ENCODE assay signal across 8 mouse cellular contexts in genomic region chr8:69268525-69268924, GRCm38 (mm10). TPM values are rescaled to one million over a fixed set of nuclear protein-coding genes. Genes with fewer than 3 reads are reported as not detected.
DNase-seq lines count a peak whose midpoint lies in the region; ATAC-seq and TF ChIP-seq lines count a peak whose summit lies in the region.

No protein-coding gene starts in this region.

- peaks cover 4% of the 10 kb centered on the region; the same call in 1 of the 2 replicates for H3K4me1 ChIP-seq in lung, embryonic 14.5 days (ENCODE audit: insufficient read depth)
- peaks cover 5% of the 10 kb centered on the region; the same call in 1 of the 2 replicates for H3K4me1 ChIP-seq in lung, adult 2 months (ENCODE audit: control insufficient read depth, insufficient read depth, low read length)

- WGBS in lung, embryonic 14.5 days = 67% methylated on average over 4 of the region's 4 CpGs
- WGBS in lung, adult 2 months = 53% methylated on average over 4 of the region's 4 CpGs

- TF ChIP-seq POLR2A in lung, adult 2 months (IDR thresholded peaks at IDR 0.05; ENCODE audit: borderline replicate concordance, extremely low read depth, low read depth, low read length) = no peak

- no peaks in the 10 kb centered on the region for H3K9me3 ChIP-seq in lung, embryonic 14.5 days (ENCODE audit: low read depth, low read length)

- TF ChIP-seq CTCF in lung, embryonic 14.5 days (IDR thresholded peaks at IDR 0.05; ENCODE audit: low read depth) = no peak
- no peak for TF ChIP-seq CTCF in lung, adult 2 months (IDR thresholded peaks at IDR 0.05; ENCODE audit: insufficient read depth, low read length)

- H3K4me3 ChIP-seq in lung, embryonic 14.5 days (ENCODE audit: low read depth, low read length) = no peak overlapping the region
- no peak overlapping the region for H3K4me3 ChIP-seq in lung, adult 2 months (replicated peaks; ENCODE audit: extremely low read depth, low read depth, low read length)

- no peak overlapping the region for H3K27ac ChIP-seq in lung, embryonic 14.5 days (ENCODE audit: low read depth)

- peak; percentile 11 for DNase-seq in heart, adult 8-10 months (ENCODE audit: low spot score)
- no peak for DNase-seq in heart, postnatal 25 days (ENCODE audit: low spot score)
- peak; percentile 13 for DNase-seq in lung, embryonic 14.5 days
- DNase-seq in lung, adult 2 months = no peak
- peak; percentile 6 to 35 for DNase-seq in adrenal gland, postnatal 36 days
- DNase-seq in right cerebral cortex, adult 2 months (ENCODE audit: low spot score in 2 of 2) = peak; percentile 13 to 23
- DNase-seq in natural killer cell, adult 2 months (ENCODE audit: low spot score in 2 of 2) = no peak

- no peaks in the 10 kb centered on the region for H3K36me3 ChIP-seq in lung, embryonic 14.5 days (ENCODE audit: insufficient read depth)

- H3K27me3 ChIP-seq in lung, embryonic 14.5 days (ENCODE audit: insufficient read depth, low read length) = no peaks in the 10 kb centered on the region

- no peak overlapping the region for H3K9ac ChIP-seq in lung, embryonic 14.5 days

- ATAC-seq in lung, embryonic 14.5 days (ENCODE audit: insufficient read depth) = no peak
- no peak for ATAC-seq in megakaryocyte-erythroid progenitor cell, adult 5-6 weeks (replicated peaks; ENCODE audit: low FRiP score, low TSS enrichment, poor library complexity, severe bottlenecking)

- intact Hi-C loops in heart, postnatal 25 days (cut with DNase I) = loop anchor here (2.0 kb wide), 1 partner anchor 150 kb away; no protein-coding TSS in a partner anchor

- H3K4me2 ChIP-seq in lung, embryonic 14.5 days = no peak overlapping the region

RNA-seq across cellular contexts. Expression of gene D130040H23Rik, which starts 2.4 kb away (rescaled TPM):
- 1 to 10 TPM in 1 of 4 experiments, under 1 TPM in 3; 0.66 to 1.2 (median 0.93) TPM for total RNA-seq in heart, adult 8-10 months (2022)
- 1 to 10 TPM in 1 of 2 experiments, under 1 TPM in 1; 0.84 to 1.9 TPM for total RNA-seq in heart, postnatal 25 days (2021)
- polyA plus RNA-seq in lung, embryonic 14.5 days (2014; fragmentation: Nextera tagmentation; extraction: Ambion mirVana) = 5.4 and 5.6 TPM in 2 replicates
- 0.10 and 0.83 TPM in 2 replicates for polyA plus RNA-seq in lung, adult 2 months (2012; rRNA removed)
- 1 to 10 TPM; 2.5 to 7.6 TPM for total RNA-seq in adrenal gland, postnatal 36 days (2021)
- total RNA-seq in megakaryocyte-erythroid progenitor cell, adult 5-6 weeks (2014; fragmentation: Nextera tagmentation) = 3.5 and 6.8 TPM in 2 replicates
- 5.4 TPM in 1 of 2 replicates, not detected in the other for total RNA-seq in megakaryocyte-erythroid progenitor cell, adult 5-6 weeks (2017)

RNA-seq across cellular contexts. Expression of gene Zfp930, which starts 59.7 kb away (rescaled TPM):
- total RNA-seq in heart, adult 8-10 months (2022) = 10 to 100 TPM in 1 of 4 experiments, 1 to 10 TPM in 3; 8.4 to 10.9 (median 9.1) TPM
- 10 to 100 TPM in 1 of 2 experiments, 1 to 10 TPM in 1; 9.1 to 11.7 TPM for total RNA-seq in heart, postnatal 25 days (2021)
- polyA plus RNA-seq in lung, embryonic 14.5 days (2014; fragmentation: Nextera tagmentation; extraction: Ambion mirVana) = 22.6 and 23.5 TPM in 2 replicates
- 1.5 and 3.2 TPM in 2 replicates for polyA plus RNA-seq in lung, adult 2 months (2012; rRNA removed)
- total RNA-seq in adrenal gland, postnatal 36 days (2021) = 1 to 10 TPM; 7.0 to 8.5 TPM
- 27.0 and 28.7 TPM in 2 replicates for total RNA-seq in megakaryocyte-erythroid progenitor cell, adult 5-6 weeks (2014; fragmentation: Nextera tagmentation)
- total RNA-seq in megakaryocyte-erythroid progenitor cell, adult 5-6 weeks (2017) = 12.5 and 69.9 TPM in 2 replicates

Comparison
In these comparisons a context has a peak if more than half of its experiments do, and no peak if none do; other contexts are left out.
1. DNase-seq: peak in heart, adult 8-10 months (single experiment), lung, embryonic 14.5 days (single experiment), adrenal gland, postnatal 36 days (2 of 2) and right cerebral cortex, adult 2 months (2 of 2); none in heart, postnatal 25 days (single experiment), lung, adult 2 months (single experiment) and natural killer cell, adult 2 months (0 of 2).